Mouse (Mus musculus): ENCODE data around the gene Tmem8. TPM values are rescaled to one million over a fixed set of nuclear protein-coding genes. Genes with fewer than 3 reads are reported as not detected.

The Tmem8 gene
- 4.9 and 5.6 TPM in 2 replicates for polyA plus RNA-seq (2015; fragmentation: Nextera tagmentation; extraction: Ambion mirVana)

GRCm38 (mm10) chr17:26113181-26113948 lies at the start of gene Tmem8:
Gene Tmem8 (plus strand): TSS chr17:26113299.

GRCm38 (mm10) chr17:26068831-26069739 lies 44.0 kb upstream of the Tmem8 start, which contains the start of gene Rab11fip3:
Gene Rab11fip3 (minus strand): TSS chr17:26069555.

DNA sequence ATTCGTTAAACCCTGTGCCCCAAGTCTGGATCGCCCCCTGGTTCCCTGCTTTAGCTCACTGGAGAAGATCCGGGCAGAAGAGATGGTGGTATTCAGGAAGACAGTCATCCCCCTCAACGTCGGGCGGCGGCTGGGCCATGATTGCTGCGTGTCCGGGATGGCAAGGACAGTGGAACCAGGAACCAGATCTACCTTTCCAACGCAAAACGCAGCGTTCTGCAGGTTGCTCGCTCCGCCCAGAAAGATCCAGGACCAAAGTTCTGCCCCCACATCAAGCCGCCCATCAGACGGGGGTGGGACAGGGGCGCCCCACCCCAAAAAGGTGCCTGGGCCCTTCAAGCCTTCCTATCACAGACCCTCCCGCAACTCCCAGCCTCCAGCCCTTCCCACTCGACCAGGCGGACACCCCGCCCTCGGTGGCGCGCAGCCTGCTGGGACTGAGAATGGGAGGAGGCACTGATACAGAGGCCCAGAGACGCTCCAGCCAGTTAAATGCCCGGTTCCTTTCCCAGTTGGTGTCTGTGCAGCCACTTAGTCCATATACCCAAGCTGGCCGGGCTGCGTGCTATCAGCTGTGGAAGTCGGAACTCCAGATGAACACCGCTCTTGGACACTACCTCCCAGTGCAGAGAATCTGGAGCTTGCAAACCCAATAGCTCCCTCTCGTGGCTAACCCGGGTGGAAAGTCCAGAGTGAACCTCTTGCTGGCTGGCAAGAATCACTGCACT lies 23.0 kb upstream of the Tmem8 start, which contains the start of gene Decr2:
Gene Decr2, minus strand, starts transcription at position 433 of the 728 bp plus-strand sequence.

GRCm38 (mm10) chr17:26095121-26095740 lies 17.9 kb upstream of the Tmem8 start, which contains the start of gene Nme4:
Gene Nme4 (minus strand): TSS chr17:26095602.

DNA sequence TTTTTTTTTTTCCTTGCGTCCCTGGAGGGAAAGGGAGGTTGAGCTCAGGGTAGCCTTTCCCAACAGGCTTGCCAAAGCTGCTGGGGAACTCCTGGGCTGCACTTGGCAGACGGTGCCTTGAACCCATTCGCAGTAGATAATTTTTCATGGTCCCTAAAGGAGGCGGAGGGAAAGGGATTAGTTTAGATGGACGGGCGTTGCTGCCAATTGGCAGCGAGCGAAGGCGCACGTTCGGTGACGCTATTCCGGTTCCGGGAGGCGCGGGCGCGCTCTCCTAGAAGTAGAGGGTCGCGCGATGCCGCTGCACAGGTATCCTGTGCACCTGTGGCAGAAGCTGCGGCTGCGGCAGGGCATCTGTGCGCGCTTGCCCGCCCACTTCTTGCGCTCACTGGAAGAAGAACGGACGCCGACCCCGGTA lies 10.2 kb downstream of the Tmem8 start, which contains the start of gene Mrpl28:
Gene Mrpl28, plus strand, starts transcription at position 234 of the 418 bp plus-strand sequence.

DNA sequence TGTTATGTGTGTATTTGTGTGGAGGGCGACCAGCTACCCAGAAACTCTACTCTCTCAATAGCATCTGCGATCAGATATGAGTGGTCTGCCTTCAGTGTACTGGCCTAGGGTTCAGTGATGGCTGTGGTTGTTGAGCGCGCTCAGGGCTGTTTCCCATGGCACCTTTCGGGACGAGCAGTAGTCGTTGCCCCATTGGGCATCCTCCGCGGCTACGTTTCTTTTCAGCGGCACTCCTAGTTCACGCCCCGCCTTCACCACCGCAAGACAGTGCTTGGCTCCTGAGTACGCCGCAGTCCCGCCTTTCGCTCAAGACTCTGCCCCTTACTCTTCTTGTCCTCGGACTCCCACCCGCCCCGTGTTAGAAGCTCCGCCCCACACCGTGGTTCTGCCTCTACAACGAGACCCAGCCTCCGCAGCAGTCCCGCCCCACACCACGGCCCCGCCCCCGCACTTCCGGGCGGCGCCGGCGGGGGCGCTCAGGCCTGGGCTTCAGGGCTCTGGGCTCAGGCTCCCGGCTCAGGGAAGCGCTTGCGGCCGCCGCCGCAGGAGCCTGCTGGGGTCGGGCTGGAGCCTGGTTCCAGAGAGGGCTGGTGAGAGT lies 25.2 kb downstream of the Tmem8 start, which contains the start of gene Axin1:
Gene Axin1, plus strand, starts transcription at position 450 of the 598 bp plus-strand sequence.

Other genes starting within 250 kb of the Tmem8 start
- 64.6 and 66.2 TPM in 2 replicates for gene Mcrip2, start 244.5 kb upstream of the Tmem8 start, polyA plus RNA-seq (2015; fragmentation: Nextera tagmentation; extraction: Ambion mirVana)
- gene Mettl26, start 238.2 kb upstream of the Tmem8 start, polyA plus RNA-seq (2015; fragmentation: Nextera tagmentation; extraction: Ambion mirVana): 81.0 and 83.3 TPM in 2 replicates
- gene Wfikkn1, start 232.4 kb upstream of the Tmem8 start, polyA plus RNA-seq (2015; fragmentation: Nextera tagmentation; extraction: Ambion mirVana): 0.27 and 0.46 TPM in 2 replicates
- gene Rab40c, start 193.6 kb upstream of the Tmem8 start, polyA plus RNA-seq (2015; fragmentation: Nextera tagmentation; extraction: Ambion mirVana): 37.8 and 40.6 TPM in 2 replicates
- 60.7 and 77.8 TPM in 2 replicates for gene Pigq, start 168.4 kb upstream of the Tmem8 start, polyA plus RNA-seq (2015; fragmentation: Nextera tagmentation; extraction: Ambion mirVana)
- not detected in 2 replicates for gene Nhlrc4, start 168.3 kb upstream of the Tmem8 start, polyA plus RNA-seq (2015; fragmentation: Nextera tagmentation; extraction: Ambion mirVana)
- 0.19 TPM in 1 of 2 replicates, not detected in the other for gene A930017K11Rik, start 160.7 kb upstream of the Tmem8 start, polyA plus RNA-seq (2015; fragmentation: Nextera tagmentation; extraction: Ambion mirVana)
- 14.2 and 17.7 TPM in 2 replicates for gene Capn15, start 127.5 kb upstream of the Tmem8 start, polyA plus RNA-seq (2015; fragmentation: Nextera tagmentation; extraction: Ambion mirVana)
- 17.1 and 17.8 TPM in 2 replicates for gene Rab11fip3, start 43.7 kb upstream of the Tmem8 start, polyA plus RNA-seq (2015; fragmentation: Nextera tagmentation; extraction: Ambion mirVana)
- gene Decr2, start 23.0 kb upstream of the Tmem8 start, polyA plus RNA-seq (2015; fragmentation: Nextera tagmentation; extraction: Ambion mirVana): 38.7 and 44.3 TPM in 2 replicates
- gene Nme4, start 17.7 kb upstream of the Tmem8 start, polyA plus RNA-seq (2015; fragmentation: Nextera tagmentation; extraction: Ambion mirVana): 13.2 TPM in 2 replicates
- gene Mrpl28, start 10.2 kb downstream of the Tmem8 start, polyA plus RNA-seq (2015; fragmentation: Nextera tagmentation; extraction: Ambion mirVana): 192 and 200 TPM in 2 replicates
- 12.8 and 15.4 TPM in 2 replicates for gene Axin1, start 25.4 kb downstream of the Tmem8 start, polyA plus RNA-seq (2015; fragmentation: Nextera tagmentation; extraction: Ambion mirVana)
- gene Pdia2, start 85.8 kb downstream of the Tmem8 start, polyA plus RNA-seq (2015; fragmentation: Nextera tagmentation; extraction: Ambion mirVana): not detected in 2 replicates
- 24.6 and 30.8 TPM in 2 replicates for gene Rgs11, start 89.7 kb downstream of the Tmem8 start, polyA plus RNA-seq (2015; fragmentation: Nextera tagmentation; extraction: Ambion mirVana)
- 416 and 433 TPM in 2 replicates for gene Arhgdig, start 94.5 kb downstream of the Tmem8 start, polyA plus RNA-seq (2015; fragmentation: Nextera tagmentation; extraction: Ambion mirVana)
- 34.1 and 34.9 TPM in 2 replicates for gene Fam234a, start 130.9 kb downstream of the Tmem8 start, polyA plus RNA-seq (2015; fragmentation: Nextera tagmentation; extraction: Ambion mirVana)
- 70.8 and 77.6 TPM in 2 replicates for gene Luc7l, start 139.6 kb downstream of the Tmem8 start, polyA plus RNA-seq (2015; fragmentation: Nextera tagmentation; extraction: Ambion mirVana)